Mouse (Mus musculus) heart, adult 9 months (tissue): ENCODE results near the gene Frrs1.
A peak's percentile ranks its signal among the peaks of the same experiment; 100 is the strongest.

Experiments
- DNase-seq, 2 experiments: peaks; one replicate each; pipeline ENCODE4 v3.0.0; 2022; ENCODE audit warnings: low spot score in 2 of 2

Frrs1 gene

GRCm38 (mm10) chr3:116906596-116906995, 47.3 kb downstream of the Frrs1 start:
- no peak for DNase-seq

GRCm38 (mm10) chr3:116914374-116914773, 55.1 kb downstream of the Frrs1 start:
- DNase-seq = no peak

GRCm38 (mm10) chr3:116914931-116915330, 55.7 kb downstream of the Frrs1 start:
- DNase-seq = peak in 1 of 2 experiments; percentile 33

- DNase-seq = no peak
These were observed 57.8 kb downstream of the Frrs1 start for GRCm38 (mm10) chr3:116917016-116917415.

- DNase-seq = peak in 1 of 2 experiments; percentile 60
These were observed 62.3 kb downstream of the Frrs1 start for GRCm38 (mm10) chr3:116921535-116921934.

GRCm38 (mm10) chr3:116923042-116923441, 63.8 kb downstream of the Frrs1 start:
- DNase-seq = no peak

- no peak for DNase-seq
These were observed 69.7 kb downstream of the Frrs1 start for GRCm38 (mm10) chr3:116928994-116929393.

GRCm38 (mm10) chr3:116933158-116933557, 73.9 kb downstream of the Frrs1 start:
- DNase-seq = no peak

GRCm38 (mm10) chr3:116936934-116937691, 77.8 kb downstream of the Frrs1 start:
- no peak for DNase-seq

- DNase-seq = no peak
These were observed 81.7 kb downstream of the Frrs1 start for GRCm38 (mm10) chr3:116940804-116941558.

GRCm38 (mm10) chr3:116941559-116942117, 82.4 kb downstream of the Frrs1 start:
- no peak for DNase-seq

- no peak for DNase-seq
These were observed 83.5 kb downstream of the Frrs1 start for GRCm38 (mm10) chr3:116942751-116943150.

GRCm38 (mm10) chr3:116943422-116943821, 84.2 kb downstream of the Frrs1 start:
- DNase-seq = peak; percentile 55 to 60

GRCm38 (mm10) chr3:116946476-116946875, 87.2 kb downstream of the Frrs1 start:
- peak in 1 of 2 experiments; percentile 38 for DNase-seq

GRCm38 (mm10) chr3:116950665-116951115, 91.4 kb downstream of the Frrs1 start:
- DNase-seq = no peak

- DNase-seq = no peak
These were observed 92.2 kb downstream of the Frrs1 start for GRCm38 (mm10) chr3:116951489-116951888.

- peak in 1 of 2 experiments; percentile 58 for DNase-seq
These were observed 93.1 kb downstream of the Frrs1 start for GRCm38 (mm10) chr3:116952242-116952899.

- DNase-seq = no peak
These were observed 94.1 kb downstream of the Frrs1 start for GRCm38 (mm10) chr3:116953366-116953765.

GRCm38 (mm10) chr3:116955061-116955460, 95.8 kb downstream of the Frrs1 start:
- peak in 1 of 2 experiments; percentile 50 for DNase-seq
